Mouse (Mus musculus) hindbrain, embryonic 16.5 days (tissue): ENCODE data around the gene Cdpf1. TPM values are rescaled to one million over a fixed set of nuclear protein-coding genes. Genes with fewer than 3 reads are reported as not detected.

Experiments used
- ATAC-seq: fragments of 200-750 bp; cut with Nextera tagmentation; 2 replicates; pipeline ENCODE4 v1.8.0; 2017; ENCODE audit warnings: moderate TSS enrichment, moderate library complexity
- H3K27ac ChIP-seq: fragments of 300-500 bp; sonication (generic); 2 replicates; pipeline ENCODE4 v1.5.1; 2014; ENCODE audit warnings: low read depth, mild to moderate bottlenecking, control low read depth, low read length, moderate library complexity
- H3K27me3 ChIP-seq: fragments of 300-500 bp; sonication (generic); replicated peaks from 2 replicates; pipeline ENCODE4 v1.6.1; 2014; ENCODE audit warnings: low read length; ENCODE audit not compliant: control insufficient read depth, insufficient read depth
- H3K36me3 ChIP-seq: fragments of 300-500 bp; sonication (generic); 2 replicates; pipeline ENCODE4 v1.6.1; 2014; ENCODE audit warnings: mild to moderate bottlenecking, low read length, moderate library complexity, mixed read lengths; ENCODE audit not compliant: control insufficient read depth, insufficient read depth
- H3K4me1 ChIP-seq: fragments of 300-500 bp; sonication (generic); 2 replicates; pipeline ENCODE4 v1.6.1; 2014; ENCODE audit warnings: low read depth, low read length; ENCODE audit not compliant: control insufficient read depth, insufficient read depth
- H3K4me2 ChIP-seq: fragments of 300-500 bp; sonication (generic); 2 replicates; pipeline ENCODE4 v1.6.1; 2014; ENCODE audit warnings: mild to moderate bottlenecking, low read length, control low read depth, moderate library complexity
- H3K4me3 ChIP-seq: fragments of 300-500 bp; sonication (generic); 2 replicates; pipeline ENCODE4 v1.5.1; 2014; ENCODE audit warnings: mild to moderate bottlenecking, low read length, control low read depth, moderate library complexity
- H3K9ac ChIP-seq: fragments of 300-500 bp; sonication (generic); 2 replicates; pipeline ENCODE4 v1.6.1; 2014; ENCODE audit warnings: low read depth, mild to moderate bottlenecking, control low read depth, low read length, moderate library complexity
- H3K9me3 ChIP-seq: fragments of 300-500 bp; sonication (generic); 2 replicates; pipeline ENCODE4 v1.6.1; 2014; ENCODE audit warnings: mild to moderate bottlenecking, low read length, moderate library complexity; ENCODE audit not compliant: control insufficient read depth
- WGBS: fragments of 180-500 bp; shearing (Covaris S2); extraction: QIAGEN DNeasy Blood & Tissue Kit; methylation state at CpG from one replicate; pipeline ENCODE4 v1.1.7; 2014; 5-methylcytosine and 5-hydroxymethylcytosine counted together
- polyA plus RNA-seq: library from polyadenylated mRNA; unstranded; fragments of >200 nt; fragmentation: Nextera tagmentation; extraction: Ambion mirVana; gene quantifications from 2 replicates; pipeline ENCODE4 v1.2.1, GENCODE M21; 2015

Gene Cdpf1
- polyA plus RNA-seq, 1 experiment from 2014 or later: 24.9 TPM

DNA sequence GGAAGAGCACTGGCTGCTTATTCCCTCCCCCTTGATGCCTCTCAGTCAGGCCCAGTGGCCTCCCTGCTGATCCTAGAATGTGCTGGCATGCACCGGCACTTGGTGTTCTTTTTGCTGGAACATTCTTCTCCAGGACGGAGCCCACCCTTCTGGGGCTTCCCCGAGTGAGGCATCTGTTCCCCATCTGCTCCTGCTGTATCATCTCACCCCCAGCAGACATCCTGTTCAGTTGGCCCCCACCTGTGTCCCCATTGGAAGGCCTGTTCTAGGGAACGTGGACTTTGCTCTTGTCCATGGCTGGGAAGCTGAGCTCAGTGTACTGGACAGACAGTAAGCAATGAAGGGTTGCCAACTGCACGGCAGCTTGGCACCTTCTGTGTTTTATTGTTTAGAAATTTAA is 34.7 kb downstream of the Cdpf1 start:
- 72% methylated on average over 5 of the region's 5 CpGs for WGBS
- no peak overlapping the region for H3K9ac ChIP-seq
- H3K27me3 ChIP-seq: no peaks in the 10 kb centered on the region
- no peak overlapping the region for H3K4me3 ChIP-seq
- H3K4me2 ChIP-seq: no peak overlapping the region
- no peak overlapping the region for H3K27ac ChIP-seq
- no peaks in the 10 kb centered on the region for H3K4me1 ChIP-seq
- no peaks in the 10 kb centered on the region for H3K9me3 ChIP-seq
- no peaks in the 10 kb centered on the region for H3K36me3 ChIP-seq
- ATAC-seq: no peak

DNA sequence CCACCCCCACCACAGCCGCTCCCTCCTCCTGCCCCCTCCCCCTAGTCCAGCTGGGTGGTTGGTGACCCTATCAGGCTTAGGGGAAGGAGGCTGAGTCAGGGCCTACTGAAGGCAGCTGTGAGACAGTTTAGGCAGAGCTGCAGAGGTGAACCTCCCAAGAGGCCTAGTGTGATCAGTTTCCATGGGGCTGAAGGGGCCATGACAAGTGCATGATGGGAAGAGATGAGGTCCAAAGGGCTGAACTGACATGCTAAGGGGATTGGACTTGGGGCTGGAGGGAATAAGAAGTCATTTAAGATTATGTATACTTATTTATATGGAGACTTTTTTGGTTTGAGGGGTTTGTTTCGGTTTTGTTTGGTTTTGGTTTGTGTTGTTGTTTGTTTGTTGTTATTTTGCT is 35.3 kb downstream of the Cdpf1 start:
- Histone ChIP-seq H3K9ac (no peak overlapping the region), H3K4me2 (no peak overlapping the region), H3K27me3 (no peaks in the 10 kb centered on the region), H3K27ac (no peak overlapping the region), H3K4me1 (no peaks in the 10 kb centered on the region), H3K4me3 (no peak overlapping the region), H3K9me3 (no peaks in the 10 kb centered on the region), H3K36me3 (no peaks in the 10 kb centered on the region)
- ATAC-seq: no peak
- 81% methylated on average over 2 of the region's 2 CpGs for WGBS

- H3K36me3 ChIP-seq: no peaks in the 10 kb centered on the region
- ATAC-seq: no peak
- 87% methylated on average over 7 of the region's 7 CpGs for WGBS
Observed at GRCm38 (mm10) chr15:85775001-85775400, 36.5 kb downstream of the Cdpf1 start.

DNA sequence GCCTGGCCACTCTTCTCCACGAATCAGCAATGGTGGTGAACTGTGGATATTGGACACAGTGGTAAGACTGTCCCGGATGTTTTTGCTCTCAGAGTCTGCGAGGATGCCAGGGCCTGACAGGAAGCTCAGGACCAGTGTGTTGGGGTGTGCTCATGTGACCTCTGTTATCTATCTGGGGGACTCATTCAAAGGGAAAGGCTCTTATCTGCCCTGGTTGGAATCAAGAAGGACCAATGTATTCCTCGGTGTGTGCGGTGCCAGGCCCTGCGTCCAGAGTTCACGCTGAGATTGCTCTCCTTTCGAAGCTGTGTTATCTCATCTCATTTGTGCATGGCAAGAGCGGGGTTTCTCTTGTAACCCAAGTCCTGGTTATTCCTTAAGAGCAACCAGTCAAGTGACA is 37.1 kb downstream of the Cdpf1 start:
- ATAC-seq: no peak
- H3K4me1 ChIP-seq: no peaks in the 10 kb centered on the region
- no peaks in the 10 kb centered on the region for H3K27me3 ChIP-seq
- no peaks in the 10 kb centered on the region for H3K9me3 ChIP-seq
- no peaks in the 10 kb centered on the region for H3K36me3 ChIP-seq
- no peak overlapping the region for H3K27ac ChIP-seq
- no peak overlapping the region for H3K4me2 ChIP-seq
- no peak overlapping the region for H3K9ac ChIP-seq
- no peak overlapping the region for H3K4me3 ChIP-seq
- 91% methylated on average over 9 of the region's 9 CpGs for WGBS

More at GRCm38 (mm10) chr15:85775001-85775400, 36.5 kb downstream of the Cdpf1 start:
- Histone ChIP-seq H3K27me3 (no peaks in the 10 kb centered on the region), H3K4me2 (no peak overlapping the region), H3K4me3 (no peak overlapping the region), H3K9me3 (no peaks in the 10 kb centered on the region), H3K9ac (no peak overlapping the region), H3K4me1 (no peaks in the 10 kb centered on the region), H3K27ac (no peak overlapping the region)

GRCm38 (mm10) chr15:85772146-85772740 is 39.3 kb downstream of the Cdpf1 start:
- no peak for ATAC-seq
- H3K4me1 ChIP-seq: no peaks in the 10 kb centered on the region
- H3K9ac ChIP-seq: no peak overlapping the region
- no peak overlapping the region for H3K4me3 ChIP-seq
- H3K27me3 ChIP-seq: no peaks in the 10 kb centered on the region
- H3K36me3 ChIP-seq: no peaks in the 10 kb centered on the region
- H3K9me3 ChIP-seq: no peaks in the 10 kb centered on the region
- WGBS: 83% methylated on average over 11 of the region's 11 CpGs
- no peak overlapping the region for H3K4me2 ChIP-seq
- H3K27ac ChIP-seq: no peak overlapping the region

DNA sequence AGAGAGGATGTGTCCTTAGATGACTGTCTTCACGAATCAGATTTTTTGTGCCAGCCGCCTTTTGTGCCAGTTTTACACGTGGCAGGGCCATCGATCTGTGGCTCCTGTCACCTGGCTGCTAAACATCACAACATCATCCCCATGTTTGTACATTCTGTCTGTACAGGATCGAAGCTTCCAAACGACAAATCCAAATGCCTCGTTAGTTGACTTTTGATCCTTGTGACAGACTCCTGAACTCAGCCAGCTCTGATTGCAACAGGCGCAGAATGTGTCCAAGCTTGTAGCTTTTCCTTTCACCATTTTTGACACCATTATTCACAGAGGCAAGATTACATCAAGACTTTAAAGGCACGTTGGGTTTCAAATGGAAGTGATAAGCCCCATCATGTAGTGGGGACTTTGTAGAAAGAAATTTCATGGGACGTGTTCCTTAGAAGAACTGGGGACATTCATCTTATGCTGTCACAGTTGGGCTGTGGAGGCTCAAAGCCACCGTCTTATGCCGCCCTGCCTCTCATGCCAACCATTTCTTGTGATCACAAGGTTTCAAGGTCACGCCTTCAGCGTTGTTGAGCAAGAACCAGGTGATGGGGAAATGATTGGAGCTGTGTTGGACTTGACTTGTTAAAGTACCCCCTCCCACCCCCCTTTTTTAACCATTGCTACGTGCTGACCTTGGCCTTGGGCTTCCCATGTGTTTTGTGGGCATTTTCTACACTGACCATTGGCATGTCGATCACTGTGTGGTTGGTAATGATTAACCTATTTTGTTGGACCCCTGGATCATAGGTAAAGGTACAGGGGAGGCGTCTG is 40.0 kb downstream of the Cdpf1 start:
- no peak overlapping the region for H3K27ac ChIP-seq
- no peaks in the 10 kb centered on the region for H3K36me3 ChIP-seq
- 91% methylated on average over 17 of the region's 17 CpGs for WGBS
- no peak overlapping the region for H3K9ac ChIP-seq
- no peaks in the 10 kb centered on the region for H3K9me3 ChIP-seq
- no peak for ATAC-seq
- H3K4me1 ChIP-seq: no peaks in the 10 kb centered on the region
- H3K4me3 ChIP-seq: no peak overlapping the region
- no peak overlapping the region for H3K4me2 ChIP-seq
- no peaks in the 10 kb centered on the region for H3K27me3 ChIP-seq

DNA sequence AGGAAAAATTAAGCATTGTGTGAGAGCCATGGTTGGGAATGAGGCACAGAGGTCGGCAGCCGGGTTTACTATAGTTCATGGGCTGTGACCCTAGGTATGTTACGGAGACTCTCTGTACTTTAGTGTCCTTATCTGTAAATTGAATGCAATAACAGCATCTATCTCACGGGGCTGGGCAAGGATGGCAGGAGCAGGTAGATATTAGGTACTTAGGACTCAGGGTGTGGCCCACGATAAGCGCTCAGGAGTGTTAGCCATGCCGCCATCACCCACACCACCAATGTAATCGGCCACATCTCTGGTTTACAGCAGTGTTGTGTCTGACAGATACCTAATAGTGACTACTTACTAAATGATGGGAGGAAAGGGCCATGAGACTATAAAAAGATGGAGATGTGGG is 42.5 kb downstream of the Cdpf1 start:
- Histone ChIP-seq H3K36me3 (no peaks in the 10 kb centered on the region), H3K9ac (no peak overlapping the region), H3K4me1 (no peaks in the 10 kb centered on the region), H3K27me3 (no peaks in the 10 kb centered on the region), H3K9me3 (peaks cover 2% of the 10 kb centered on the region; the same call in 1 of the 2 replicates), H3K27ac (no peak overlapping the region), H3K4me3 (no peak overlapping the region), H3K4me2 (no peak overlapping the region)
- 94% methylated on average over 8 of the region's 8 CpGs for WGBS
- ATAC-seq: no peak

- Histone ChIP-seq H3K9ac (no peak overlapping the region), H3K9me3 (peaks cover 2% of the 10 kb centered on the region; the same call in 1 of the 2 replicates), H3K27me3 (no peaks in the 10 kb centered on the region), H3K4me1 (no peaks in the 10 kb centered on the region), H3K36me3 (no peaks in the 10 kb centered on the region), H3K4me2 (no peak overlapping the region), H3K4me3 (no peak overlapping the region), H3K27ac (no peak overlapping the region)
- WGBS: 94% methylated on average over 5 of the region's 5 CpGs
- no peak for ATAC-seq
Observed at GRCm38 (mm10) chr15:85766677-85767076, 44.8 kb downstream of the Cdpf1 start.

GRCm38 (mm10) chr15:85765022-85765421 is 46.5 kb downstream of the Cdpf1 start:
- Histone ChIP-seq H3K27ac (no peak overlapping the region), H3K4me1 (no peaks in the 10 kb centered on the region), H3K4me2 (no peak overlapping the region), H3K9me3 (peaks cover 2% of the 10 kb centered on the region; the same call in 1 of the 2 replicates), H3K27me3 (no peaks in the 10 kb centered on the region), H3K36me3 (no peaks in the 10 kb centered on the region), H3K4me3 (no peak overlapping the region), H3K9ac (no peak overlapping the region)
- WGBS: 49% methylated on average over 3 of the region's 3 CpGs
- ATAC-seq: no peak
